Mouse (Mus musculus): ENCODE measurements around the gene Lrrc55.

- TF ChIP-seq CTCF (IDR thresholded peaks at IDR 0.05; ENCODE audit: low read depth) = no peak
- TF ChIP-seq EP300 (IDR thresholded peaks at IDR 0.05; ENCODE audit: low read depth) = no peak
These were observed 2.4 kb downstream of the Lrrc55 start for GRCm38 (mm10) chr2:85194566-85194965.
